Mouse (Mus musculus): Measurements from ENCODE around the gene Med28. TPM values are rescaled to one million over a fixed set of nuclear protein-coding genes. Genes with fewer than 3 reads are reported as not detected.

Gene Med28
- polyA plus RNA-seq, 1 experiment = 260 TPM

DNA sequence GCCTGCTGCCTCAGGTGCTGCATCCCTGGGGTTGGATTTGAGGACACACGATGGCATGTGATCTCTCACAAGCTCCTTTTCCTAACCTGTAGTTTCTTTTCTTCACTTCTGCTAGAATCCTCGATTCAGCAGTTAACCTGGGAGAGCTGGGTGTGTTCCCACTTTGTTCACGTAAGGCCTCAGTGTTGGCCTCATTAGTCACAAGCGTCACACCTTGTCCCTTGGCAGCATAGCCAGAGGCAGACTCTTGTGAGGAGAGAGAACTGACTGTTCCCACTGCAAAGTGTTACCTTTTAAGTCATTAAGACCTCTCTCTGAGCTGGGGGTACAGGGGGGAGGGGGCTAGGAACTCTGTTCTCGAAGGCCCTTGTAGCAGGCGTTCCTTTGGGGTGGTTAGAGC lies 7.1 kb upstream of the Med28 start:
- Histone ChIP-seq H3K36me3 (ENCODE audit: control insufficient read depth, insufficient read depth, low read length) (peaks cover 2% of the 10 kb centered on the region), H3K27ac (ENCODE audit: control insufficient read depth, insufficient read depth, low read depth, low read length) (no peak overlapping the region), H3K4me3 (ENCODE audit: control insufficient read depth, low read depth, low read length) (no peak overlapping the region), H3K4me1 (ENCODE audit: control insufficient read depth, insufficient read depth, low read length) (no peaks in the 10 kb centered on the region), H3K27me3 (ENCODE audit: control insufficient read depth, insufficient read depth, low read length) (no peaks in the 10 kb centered on the region)
- TF ChIP-seq POLR2A (IDR thresholded peaks at IDR 0.05; ENCODE audit: control insufficient read depth, low read depth, low read length) (no peak), CTCF (IDR thresholded peaks at IDR 0.05; ENCODE audit: control insufficient read depth, insufficient read depth, insufficient replicate concordance, low read depth, low read length) (no peak)

DNA sequence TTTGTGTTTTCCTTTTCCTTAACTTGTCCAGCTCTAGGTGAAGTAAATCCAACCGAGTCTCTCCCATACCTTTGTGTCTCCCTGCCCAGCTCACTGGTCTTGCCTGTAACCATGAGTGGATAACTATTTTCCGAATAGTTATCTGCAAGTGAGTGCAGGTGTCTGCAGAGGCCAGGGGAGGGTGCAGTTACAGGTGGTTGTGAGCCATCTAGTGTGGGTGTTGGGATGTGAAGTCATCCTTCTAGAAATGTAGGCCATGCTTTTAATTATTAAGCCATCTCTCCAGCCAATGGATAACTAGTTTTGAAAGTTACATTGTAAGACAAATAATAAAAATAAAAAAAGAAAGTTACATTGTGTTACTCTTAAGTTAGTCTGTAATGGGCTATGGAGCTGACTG lies 6.5 kb upstream of the Med28 start:
- Histone ChIP-seq H3K36me3 (ENCODE audit: control insufficient read depth, insufficient read depth, low read length) (peaks cover 2% of the 10 kb centered on the region), H3K4me3 (ENCODE audit: control insufficient read depth, low read depth, low read length) (no peak overlapping the region), H3K4me1 (ENCODE audit: control insufficient read depth, insufficient read depth, low read length) (no peaks in the 10 kb centered on the region), H3K27me3 (ENCODE audit: control insufficient read depth, insufficient read depth, low read length) (no peaks in the 10 kb centered on the region), H3K27ac (ENCODE audit: control insufficient read depth, insufficient read depth, low read depth, low read length) (no peak overlapping the region)
- TF ChIP-seq CTCF (IDR thresholded peaks at IDR 0.05; ENCODE audit: control insufficient read depth, insufficient read depth, insufficient replicate concordance, low read depth, low read length) (no peak), POLR2A (IDR thresholded peaks at IDR 0.05; ENCODE audit: control insufficient read depth, low read depth, low read length) (no peak)

DNA sequence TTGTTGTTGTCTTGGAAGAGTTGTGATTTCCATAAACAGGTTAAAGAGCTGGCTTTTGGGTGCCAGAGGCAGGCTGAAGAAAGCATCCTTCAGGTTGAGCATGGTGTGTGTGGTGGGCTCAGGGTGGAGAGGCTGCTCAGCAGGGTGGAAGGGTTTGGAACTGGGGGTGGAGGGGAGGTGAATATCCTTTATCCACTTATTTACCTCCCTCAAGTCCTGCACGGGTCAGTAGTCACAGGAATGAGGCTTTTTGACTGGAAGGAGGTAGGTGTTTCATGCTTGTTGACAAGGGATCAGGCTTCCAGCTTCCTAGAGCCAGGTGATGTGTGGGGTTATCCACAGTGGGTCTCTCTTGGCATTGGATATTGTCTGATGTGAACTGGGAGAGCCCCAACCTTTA lies 5.4 kb upstream of the Med28 start:
- Histone ChIP-seq H3K4me3 (ENCODE audit: control insufficient read depth, low read depth, low read length) (no peak overlapping the region), H3K4me1 (ENCODE audit: control insufficient read depth, insufficient read depth, low read length) (no peaks in the 10 kb centered on the region; the same call in 1 of the 2 replicates), H3K36me3 (ENCODE audit: control insufficient read depth, insufficient read depth, low read length) (peaks cover 1% of the 10 kb centered on the region), H3K27me3 (ENCODE audit: control insufficient read depth, insufficient read depth, low read length) (no peaks in the 10 kb centered on the region), H3K27ac (ENCODE audit: control insufficient read depth, insufficient read depth, low read depth, low read length) (no peak overlapping the region)
- TF ChIP-seq POLR2A (IDR thresholded peaks at IDR 0.05; ENCODE audit: control insufficient read depth, low read depth, low read length) (no peak), CTCF (IDR thresholded peaks at IDR 0.05; ENCODE audit: control insufficient read depth, insufficient read depth, insufficient replicate concordance, low read depth, low read length) (no peak)

DNA sequence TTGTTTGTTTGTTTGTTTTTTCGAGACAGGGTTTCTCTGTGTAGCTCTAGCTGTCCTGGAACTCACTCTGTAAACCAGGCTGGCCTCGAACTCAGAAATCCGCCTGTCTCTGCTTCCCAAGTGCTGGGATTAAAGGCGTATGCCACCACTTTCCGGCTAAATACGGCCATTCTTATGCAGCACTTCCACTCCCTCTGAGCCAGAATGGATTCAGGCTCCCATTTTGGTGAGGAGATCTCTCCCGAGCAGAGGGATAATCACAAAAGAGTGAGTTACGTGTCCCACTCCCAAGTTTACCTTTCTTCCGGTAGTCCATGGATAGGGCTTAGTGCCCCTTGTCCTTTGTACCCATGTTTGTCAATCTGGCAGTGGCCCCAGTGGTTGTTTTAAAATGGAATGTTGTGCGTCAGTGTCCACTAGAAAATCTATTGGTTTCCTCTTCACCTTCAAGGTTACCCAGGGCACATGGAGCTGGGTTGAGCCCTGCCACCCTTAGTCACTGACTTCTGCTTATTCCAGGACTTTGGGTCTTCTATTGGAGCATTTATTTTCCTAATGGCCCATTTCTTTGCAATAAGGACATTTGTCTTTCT lies 4.8 kb upstream of the Med28 start:
- Histone ChIP-seq H3K27me3 (ENCODE audit: control insufficient read depth, insufficient read depth, low read length) (no peaks in the 10 kb centered on the region), H3K27ac (ENCODE audit: control insufficient read depth, insufficient read depth, low read depth, low read length) (no peak overlapping the region), H3K4me1 (ENCODE audit: control insufficient read depth, insufficient read depth, low read length) (peaks cover 2% of the 10 kb centered on the region; the same call in 1 of the 2 replicates), H3K4me3 (ENCODE audit: control insufficient read depth, low read depth, low read length) (no peak overlapping the region), H3K36me3 (ENCODE audit: control insufficient read depth, insufficient read depth, low read length) (no peaks in the 10 kb centered on the region)
- no peak for TF ChIP-seq POLR2A (IDR thresholded peaks at IDR 0.05; ENCODE audit: control insufficient read depth, low read depth, low read length)
- no peak for TF ChIP-seq CTCF (IDR thresholded peaks at IDR 0.05; ENCODE audit: control insufficient read depth, insufficient read depth, insufficient replicate concordance, low read depth, low read length)

GRCm38 (mm10) chr5:45520809-45521110 lies 731 bp downstream of the Med28 start:
- TF ChIP-seq CTCF (IDR thresholded peaks at IDR 0.05; ENCODE audit: control insufficient read depth, insufficient read depth, insufficient replicate concordance, low read depth, low read length) = no peak
- TF ChIP-seq POLR2A (IDR thresholded peaks at IDR 0.05; ENCODE audit: control insufficient read depth, low read depth, low read length) = no peak
- H3K36me3 ChIP-seq (ENCODE audit: control insufficient read depth, insufficient read depth, low read length) = peaks cover 3% of the 10 kb centered on the region; the same call in 1 of the 2 replicates
- H3K27ac ChIP-seq (ENCODE audit: control insufficient read depth, insufficient read depth, low read depth, low read length) = peak overlapping the region; percentile 83
- peaks cover 2% of the 10 kb centered on the region for H3K4me1 ChIP-seq (ENCODE audit: control insufficient read depth, insufficient read depth, low read length)
- H3K4me3 ChIP-seq (ENCODE audit: control insufficient read depth, low read depth, low read length) = peak overlapping the region; percentile 90
- no peaks in the 10 kb centered on the region for H3K27me3 ChIP-seq (ENCODE audit: control insufficient read depth, insufficient read depth, low read length)

GRCm38 (mm10) chr5:45521601-45522000 lies 1.6 kb downstream of the Med28 start:
- no peak overlapping the region for H3K27ac ChIP-seq (ENCODE audit: control insufficient read depth, insufficient read depth, low read depth, low read length)
- no peak for TF ChIP-seq POLR2A (IDR thresholded peaks at IDR 0.05; ENCODE audit: control insufficient read depth, low read depth, low read length)
- TF ChIP-seq CTCF (IDR thresholded peaks at IDR 0.05; ENCODE audit: control insufficient read depth, insufficient read depth, insufficient replicate concordance, low read depth, low read length) = no peak

DNA sequence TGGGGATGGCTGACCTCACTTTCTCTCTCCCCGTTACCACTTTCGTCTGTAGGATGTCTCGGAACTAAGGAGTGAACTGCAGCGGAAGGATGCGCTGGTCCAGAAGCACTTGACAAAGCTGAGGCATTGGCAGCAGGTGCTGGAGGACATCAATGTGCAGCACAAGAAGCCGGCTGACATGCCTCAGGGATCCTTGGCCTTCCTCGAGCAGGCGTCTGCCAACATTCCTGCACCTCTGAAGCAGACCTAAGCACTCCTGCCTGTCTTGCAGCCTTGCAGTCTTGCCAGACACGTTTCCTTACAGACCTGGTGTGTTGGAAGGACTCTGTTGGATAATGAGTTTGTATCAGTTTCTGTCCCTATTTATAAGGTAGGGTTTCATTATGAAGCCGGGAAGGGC lies 5.1 kb downstream of the Med28 start:
- Histone ChIP-seq H3K4me1 (ENCODE audit: control insufficient read depth, insufficient read depth, low read length) (no peaks in the 10 kb centered on the region; the same call in none of the 2 replicates), H3K27ac (ENCODE audit: control insufficient read depth, insufficient read depth, low read depth, low read length) (no peak overlapping the region), H3K36me3 (ENCODE audit: control insufficient read depth, insufficient read depth, low read length) (peaks cover 3% of the 10 kb centered on the region), H3K27me3 (ENCODE audit: control insufficient read depth, insufficient read depth, low read length) (no peaks in the 10 kb centered on the region), H3K4me3 (ENCODE audit: control insufficient read depth, low read depth, low read length) (no peak overlapping the region)
- no peak for TF ChIP-seq POLR2A (IDR thresholded peaks at IDR 0.05; ENCODE audit: control insufficient read depth, low read depth, low read length)
- TF ChIP-seq CTCF (IDR thresholded peaks at IDR 0.05; ENCODE audit: control insufficient read depth, insufficient read depth, insufficient replicate concordance, low read depth, low read length) = no peak

More at GRCm38 (mm10) chr5:45521601-45522000, 1.6 kb downstream of the Med28 start:
- Histone ChIP-seq H3K4me3 (ENCODE audit: control insufficient read depth, low read depth, low read length) (peak overlapping the region; percentile 17), H3K36me3 (ENCODE audit: control insufficient read depth, insufficient read depth, low read length) (peaks cover 3% of the 10 kb centered on the region; the same call in 1 of the 2 replicates), H3K27me3 (ENCODE audit: control insufficient read depth, insufficient read depth, low read length) (no peaks in the 10 kb centered on the region), H3K4me1 (ENCODE audit: control insufficient read depth, insufficient read depth, low read length) (peaks cover 2% of the 10 kb centered on the region)
